Mouse (Mus musculus): ENCODE measurements around the gene Lsm5. TPM values are rescaled to one million over a fixed set of nuclear protein-coding genes. Genes with fewer than 3 reads are reported as not detected.

Lsm5 gene
- polyA plus RNA-seq (2014; fragmentation: Illumina TruSeq; extraction: RNeasy Lipid Tissue Mini Kit (QIAGEN cat#74804)), result 159 TPM

DNA sequence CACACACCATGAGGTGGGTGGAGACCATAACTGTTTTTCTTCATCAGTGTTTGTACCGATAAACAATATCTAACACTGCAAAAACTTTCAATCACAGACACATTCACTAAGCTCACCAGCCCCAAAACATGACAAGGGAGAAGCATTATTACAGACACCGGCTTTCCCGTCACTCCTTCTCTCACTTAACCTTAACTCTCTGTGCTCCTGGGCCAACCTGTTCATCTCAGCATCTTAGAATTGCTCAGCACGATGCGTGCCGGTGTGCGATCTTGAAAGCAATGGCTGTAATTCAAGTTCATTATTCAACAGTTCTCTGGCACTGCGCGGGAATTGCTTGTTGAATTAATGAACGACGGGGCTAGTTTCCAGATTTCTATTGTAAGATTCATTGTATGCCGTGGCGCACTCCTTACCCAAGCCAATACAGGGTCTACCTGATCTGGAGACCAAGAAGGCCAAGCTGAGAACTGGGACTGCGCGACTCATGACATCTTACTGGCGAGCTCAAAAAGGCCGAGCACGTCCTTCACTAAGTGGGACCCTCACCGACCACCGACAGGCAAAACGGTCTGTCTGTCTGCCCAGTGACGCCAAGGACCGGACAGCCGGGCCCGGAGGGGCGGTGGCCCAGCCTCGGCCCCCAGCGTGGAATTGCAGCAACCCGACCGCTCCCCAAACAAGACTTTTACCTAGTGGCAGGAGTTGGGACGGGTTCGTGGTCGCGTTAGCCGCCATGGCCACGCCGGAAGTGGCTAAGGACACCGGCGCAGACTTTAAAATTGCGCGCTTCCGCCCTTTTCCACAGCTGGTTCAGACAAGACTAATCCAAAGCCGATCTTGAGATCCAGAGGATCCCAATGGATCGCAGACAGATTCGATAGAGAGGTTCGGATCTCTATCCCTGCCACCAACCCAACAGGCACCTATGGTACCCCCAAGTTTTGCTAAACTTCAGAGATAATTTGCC is at the start of gene Lsm5:
Lsm5 (minus strand) TSS at position 780 of the 970 bp plus-strand sequence.

DNA sequence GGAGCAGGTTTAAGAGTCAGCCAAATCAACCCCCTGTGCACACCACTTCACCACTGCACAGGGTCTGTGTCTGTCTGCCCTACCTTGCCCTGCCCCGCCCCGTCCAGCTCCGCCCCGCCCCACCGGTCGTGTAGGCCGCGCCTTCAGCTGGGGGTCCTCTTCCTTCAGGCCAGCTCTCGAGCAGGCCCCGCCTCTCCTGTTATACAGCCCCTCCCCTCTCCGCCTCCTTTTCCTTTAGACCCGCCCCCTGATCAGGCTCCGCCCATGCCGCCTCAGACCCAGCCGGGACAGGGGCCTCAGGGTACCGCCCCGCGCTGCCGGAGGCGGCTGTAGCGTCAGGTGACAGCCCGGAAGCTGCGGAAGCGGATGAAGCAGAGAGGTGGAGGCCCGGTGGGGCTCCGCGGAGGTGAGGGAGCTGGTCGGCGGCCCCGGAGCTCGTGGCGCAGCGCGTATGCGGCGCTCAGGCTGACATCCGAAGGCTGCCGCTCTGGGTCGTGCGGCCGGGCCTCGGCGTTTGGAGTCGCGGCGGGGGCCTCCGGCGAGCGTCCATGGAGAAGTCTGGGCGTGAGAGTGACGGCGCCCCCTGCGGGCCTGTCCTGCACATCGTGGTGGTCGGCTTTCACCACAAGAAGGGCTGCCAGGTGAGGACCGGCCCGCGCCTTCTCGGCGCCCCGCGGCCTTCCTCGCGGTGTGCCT is 10.2 kb upstream of the Lsm5 start, which contains the start of gene Avl9:
Avl9 (plus strand) TSS at position 326 of the 696 bp plus-strand sequence.

Other genes starting within 250 kb of the Lsm5 start
- gene Pde1c, start 135.6 kb downstream of the Lsm5 start, polyA plus RNA-seq (2014; fragmentation: Illumina TruSeq; extraction: RNeasy Lipid Tissue Mini Kit (QIAGEN cat#74804)), result 0.77 TPM
- 64.9 TPM for gene Avl9, start 10.2 kb upstream of the Lsm5 start, polyA plus RNA-seq (2014; fragmentation: Illumina TruSeq; extraction: RNeasy Lipid Tissue Mini Kit (QIAGEN cat#74804))
- gene Kbtbd2, start 93.1 kb upstream of the Lsm5 start, polyA plus RNA-seq (2014; fragmentation: Illumina TruSeq; extraction: RNeasy Lipid Tissue Mini Kit (QIAGEN cat#74804)), result 76.9 TPM
- 132 TPM for gene Fkbp9, start 127.3 kb upstream of the Lsm5 start, polyA plus RNA-seq (2014; fragmentation: Illumina TruSeq; extraction: RNeasy Lipid Tissue Mini Kit (QIAGEN cat#74804))
- gene Nt5c3, start 219.2 kb upstream of the Lsm5 start, polyA plus RNA-seq (2014; fragmentation: Illumina TruSeq; extraction: RNeasy Lipid Tissue Mini Kit (QIAGEN cat#74804)), result 128 TPM
- 0.46 TPM for gene Vmn1r4, start 219.3 kb upstream of the Lsm5 start, polyA plus RNA-seq (2014; fragmentation: Illumina TruSeq; extraction: RNeasy Lipid Tissue Mini Kit (QIAGEN cat#74804))

Data from ovary, adult 10 weeks (tissue).